Mouse (Mus musculus) midbrain, embryonic 11.5 days (tissue): ENCODE measurements around the gene Gm10392. TPM values are rescaled to one million over a fixed set of nuclear protein-coding genes. Genes with fewer than 3 reads are reported as not detected.

Experiments used
- ATAC-seq: fragments of 200-750 bp; cut with Nextera tagmentation; 2 replicates; pipeline ENCODE4 v1.8.0; 2017; ENCODE audit warnings: moderate TSS enrichment, moderate library complexity; ENCODE audit not compliant: low FRiP score
- DNase-seq: peaks from one replicate; pipeline ENCODE4 v3.0.0; 2015; ENCODE audit warnings: low spot score; ENCODE audit errors: missing footprints
- H3K27ac ChIP-seq: fragments of 300-500 bp; sonication (generic); 2 replicates; pipeline ENCODE4 v1.5.1; 2014; ENCODE audit warnings: low read depth, low read length
- H3K27me3 ChIP-seq: fragments of 300-500 bp; sonication (generic); 2 replicates; pipeline ENCODE4 v1.6.1; 2014; ENCODE audit warnings: mild to moderate bottlenecking, low read length, moderate library complexity, mixed read lengths; ENCODE audit not compliant: control insufficient read depth, insufficient read depth
- H3K36me3 ChIP-seq: fragments of 300-500 bp; sonication (generic); 2 replicates; pipeline ENCODE4 v1.6.1; 2014; ENCODE audit warnings: mild to moderate bottlenecking, low read length, moderate library complexity, mixed read lengths; ENCODE audit not compliant: control insufficient read depth, insufficient read depth
- H3K4me1 ChIP-seq: fragments of 300-500 bp; sonication (generic); 2 replicates; pipeline ENCODE4 v1.6.1; 2014; ENCODE audit warnings: low read length; ENCODE audit not compliant: control insufficient read depth, insufficient read depth
- H3K4me2 ChIP-seq: fragments of 300-500 bp; sonication (generic); 2 replicates; pipeline ENCODE4 v1.6.1; 2014; ENCODE audit warnings: mild to moderate bottlenecking, moderate library complexity
- H3K4me3 ChIP-seq: fragments of 300-500 bp; sonication (generic); 2 replicates; pipeline ENCODE4 v1.5.1; 2014; ENCODE audit warnings: low read depth, low read length
- H3K9ac ChIP-seq: fragments of 300-500 bp; sonication (generic); 2 replicates; pipeline ENCODE4 v1.6.1; 2014; ENCODE audit warnings: low read length
- H3K9me3 ChIP-seq: fragments of 300-500 bp; sonication (generic); 2 replicates; pipeline ENCODE4 v1.6.1; 2016; ENCODE audit warnings: low read length; ENCODE audit not compliant: control insufficient read depth
- WGBS: fragments of 180-500 bp; shearing (Covaris S2); extraction: QIAGEN DNeasy Blood & Tissue Kit; methylation state at CpG from one replicate; pipeline ENCODE4 v1.1.7; 2014; 5-methylcytosine and 5-hydroxymethylcytosine counted together
- polyA plus RNA-seq: library from polyadenylated mRNA; unstranded; fragments of >200 nt; fragmentation: Nextera tagmentation; extraction: Ambion mirVana; gene quantifications from 2 replicates; pipeline ENCODE4 v1.2.1, GENCODE M21; 2014

Gene Gm10392
- polyA plus RNA-seq, 1 experiment from 2014 or later: 0.10 TPM

GRCm38 (mm10) chr11:77472775-77473174 is 46.2 kb downstream of the Gm10392 start:
- peaks cover 3% of the 10 kb centered on the region for H3K27me3 ChIP-seq
- H3K9ac ChIP-seq: no peak overlapping the region
- H3K27ac ChIP-seq: no peak overlapping the region
- no peaks in the 10 kb centered on the region for H3K9me3 ChIP-seq
- no peak overlapping the region for H3K4me3 ChIP-seq
- 90% methylated on average over 16 of the region's 16 CpGs for WGBS
- no peaks in the 10 kb centered on the region for H3K4me1 ChIP-seq
- no peak overlapping the region for H3K4me2 ChIP-seq
- DNase-seq (no peak), ATAC-seq (no peak)
- peaks cover 8% of the 10 kb centered on the region for H3K36me3 ChIP-seq

- DNase-seq (no peak), ATAC-seq (no peak)
- Histone ChIP-seq H3K36me3 (peaks cover 8% of the 10 kb centered on the region), H3K4me2 (no peak overlapping the region), H3K27me3 (peaks cover 16% of the 10 kb centered on the region), H3K4me3 (no peak overlapping the region), H3K9me3 (no peaks in the 10 kb centered on the region), H3K9ac (no peak overlapping the region), H3K27ac (no peak overlapping the region), H3K4me1 (no peaks in the 10 kb centered on the region)
- WGBS: 69% methylated on average over 28 of the region's 29 CpGs
These were observed 47.6 kb downstream of the Gm10392 start for GRCm38 (mm10) chr11:77471407-77471806.

GRCm38 (mm10) chr11:77468397-77468796 is 50.6 kb downstream of the Gm10392 start:
- Histone ChIP-seq H3K4me1 (no peaks in the 10 kb centered on the region), H3K27ac (no peak overlapping the region), H3K9ac (no peak overlapping the region), H3K4me2 (no peak overlapping the region), H3K4me3 (no peak overlapping the region), H3K36me3 (peaks cover 8% of the 10 kb centered on the region), H3K9me3 (no peaks in the 10 kb centered on the region), H3K27me3 (peaks cover 33% of the 10 kb centered on the region)
- WGBS: 90% methylated on average over 9 of the region's 9 CpGs
- ATAC-seq: no peak
- no peak for DNase-seq

GRCm38 (mm10) chr11:77467784-77468183 is 51.2 kb downstream of the Gm10392 start:
- Histone ChIP-seq H3K27me3 (peaks cover 39% of the 10 kb centered on the region), H3K4me3 (no peak overlapping the region), H3K36me3 (peaks cover 8% of the 10 kb centered on the region), H3K4me2 (0 out of 2 replicates have a peak overlapping the region, but pooled peaks have one; percentile 15), H3K4me1 (peaks cover 2% of the 10 kb centered on the region), H3K9me3 (no peaks in the 10 kb centered on the region), H3K9ac (no peak overlapping the region), H3K27ac (no peak overlapping the region)
- peak; percentile 94 for DNase-seq
- 12% methylated on average over 20 of the region's 20 CpGs for WGBS
- 0 out of 2 replicates have a peak, but pooled peaks have one; percentile 18 for ATAC-seq

GRCm38 (mm10) chr11:77467157-77467556 is 51.8 kb downstream of the Gm10392 start:
- H3K4me1 ChIP-seq: peaks cover 7% of the 10 kb centered on the region
- DNase-seq: peak; percentile 88
- 4% methylated on average over 25 of the region's 25 CpGs for WGBS
- ATAC-seq: peak; percentile 2; the same call in 1 of the 2 replicates
- H3K27ac ChIP-seq: no peak overlapping the region
- no peak overlapping the region for H3K4me2 ChIP-seq
- peaks cover 8% of the 10 kb centered on the region for H3K36me3 ChIP-seq
- H3K9ac ChIP-seq: no peak overlapping the region
- H3K27me3 ChIP-seq: peaks cover 46% of the 10 kb centered on the region
- H3K9me3 ChIP-seq: no peaks in the 10 kb centered on the region
- H3K4me3 ChIP-seq: no peak overlapping the region

Other genes with a start within 250 kb of the Gm10392 start
- gene Coro6, start 56.8 kb downstream of the Gm10392 start, polyA plus RNA-seq: 0.06 TPM in 1 of 2 replicates, not detected in the other
- gene Ankrd13b, start 29.5 kb downstream of the Gm10392 start, polyA plus RNA-seq: 9.5 and 13.5 TPM in 2 replicates
- gene Git1, start 25.6 kb downstream of the Gm10392 start, polyA plus RNA-seq: 11.3 and 13.8 TPM in 2 replicates
- gene Abhd15, start 4.1 kb downstream of the Gm10392 start, polyA plus RNA-seq: 1.9 and 2.1 TPM in 2 replicates
- 25.5 and 27.3 TPM in 2 replicates for gene Trp53i13, start 3.2 kb downstream of the Gm10392 start, polyA plus RNA-seq
- 21.0 and 23.0 TPM in 2 replicates for gene Taok1, start 88.6 kb upstream of the Gm10392 start, polyA plus RNA-seq
- 4.8 TPM in 2 replicates for gene Nufip2, start 167.0 kb upstream of the Gm10392 start, polyA plus RNA-seq
- 2.3 and 2.7 TPM in 2 replicates for gene Cryba1, start 206.1 kb upstream of the Gm10392 start, polyA plus RNA-seq
- gene Myo18a, start 244.0 kb upstream of the Gm10392 start, polyA plus RNA-seq: 22.6 and 23.8 TPM in 2 replicates